16 mouse cellular contexts compared by ENCODE assay signal in genomic region chr1:168457191-168457747, GRCm38 (mm10). TPM values are rescaled to one million over a fixed set of nuclear protein-coding genes. Genes with fewer than 3 reads are reported as not detected.
DNase-seq lines count a peak whose midpoint lies in the region; ATAC-seq and TF ChIP-seq lines count a peak whose summit lies in the region.
"Had no signal": no experiment of that assay in that cellular context is flagged by ENCODE, and none has a peak within 500 bp of the region (broad histone marks: within the 10 kb centered on the region; RNA-seq: fewer than 3 reads in every experiment).

No protein-coding gene starts in this region.

- no peak overlapping the region for H3K4me3 ChIP-seq in forebrain, embryonic 10.5 days
- H3K4me3 ChIP-seq in forebrain, embryonic 12.5 days (replicated peaks), result no peak overlapping the region
- H3K4me3 ChIP-seq in heart, postnatal 0 days (ENCODE audit: low read depth, low read length), result no peak overlapping the region
- H3K4me3 ChIP-seq: embryonic facial prominence, embryonic 12.5 days; stomach, embryonic 15.5 days had no signal

- H3K4me2 ChIP-seq in forebrain, embryonic 12.5 days, result no peak overlapping the region
- H3K4me2 ChIP-seq in heart, postnatal 0 days (ENCODE audit: low read depth, low read length), result no peak overlapping the region
- H3K4me2 ChIP-seq: embryonic facial prominence, embryonic 12.5 days; stomach, embryonic 15.5 days had no signal

- H3K27ac ChIP-seq in forebrain, embryonic 10.5 days, result 0 out of 2 replicates have a peak overlapping the region, but pooled peaks have one; percentile 32
- no peak overlapping the region for H3K27ac ChIP-seq in forebrain, embryonic 12.5 days
- H3K27ac ChIP-seq in heart, postnatal 0 days (ENCODE audit: low read depth), result no peak overlapping the region
- H3K27ac ChIP-seq: embryonic facial prominence, embryonic 12.5 days; stomach, embryonic 15.5 days had no signal

- no peak for TF ChIP-seq EP300 in heart, postnatal 0 days (IDR thresholded peaks at IDR 0.05; ENCODE audit: low read depth)

- H3K27me3 ChIP-seq in forebrain, embryonic 10.5 days (ENCODE audit: poor library complexity, severe bottlenecking), result no peaks in the 10 kb centered on the region
- no peaks in the 10 kb centered on the region for H3K27me3 ChIP-seq in forebrain, embryonic 12.5 days
- H3K27me3 ChIP-seq in heart, postnatal 0 days (ENCODE audit: control insufficient read depth, insufficient read depth, low read length), result no peaks in the 10 kb centered on the region
- H3K27me3 ChIP-seq: embryonic facial prominence, embryonic 12.5 days; stomach, embryonic 15.5 days had no signal

- ATAC-seq in forebrain, embryonic 12.5 days (ENCODE audit: low FRiP score), result no peak
- no peak for ATAC-seq in heart, postnatal 0 days (ENCODE audit: insufficient read depth, low read depth)
- ATAC-seq: inflammation-experienced regulatory T-cells, adult 6 months had no signal

- no peak overlapping the region for H3K9ac ChIP-seq in forebrain, embryonic 12.5 days
- H3K9ac ChIP-seq in heart, postnatal 0 days (replicated peaks; ENCODE audit: low read depth, low read length), result no peak overlapping the region
- H3K9ac ChIP-seq: embryonic facial prominence, embryonic 12.5 days; stomach, embryonic 15.5 days had no signal

- 0 out of 2 replicates have a peak, but pooled peaks have one; percentile 0 for TF ChIP-seq CTCF in brain, embryonic 14.5 days (IDR thresholded peaks at IDR 0.05; ENCODE audit: borderline replicate concordance, extremely low read depth, insufficient read depth, insufficient read length)
- TF ChIP-seq CTCF in heart, postnatal 0 days (IDR thresholded peaks at IDR 0.05; ENCODE audit: low read depth), result peak; percentile 60

- H3K9me3 ChIP-seq in forebrain, embryonic 10.5 days, result no peaks in the 10 kb centered on the region
- no peaks in the 10 kb centered on the region for H3K9me3 ChIP-seq in forebrain, embryonic 12.5 days
- H3K9me3 ChIP-seq in heart, postnatal 0 days (replicated peaks; ENCODE audit: control insufficient read depth, low read length), result no peaks in the 10 kb centered on the region
- H3K9me3 ChIP-seq: embryonic facial prominence, embryonic 12.5 days; stomach, embryonic 15.5 days had no signal

- WGBS in forebrain, embryonic 10.5 days, result 57% methylated on average over 7 of the region's 7 CpGs
- 45% methylated on average over 7 of the region's 7 CpGs for WGBS in forebrain, embryonic 12.5 days
- 62% methylated on average over 7 of the region's 7 CpGs for WGBS in heart, postnatal 0 days

- H3K36me3 ChIP-seq in forebrain, embryonic 10.5 days (replicated peaks), result no peaks in the 10 kb centered on the region
- H3K36me3 ChIP-seq in forebrain, embryonic 12.5 days (replicated peaks), result no peaks in the 10 kb centered on the region
- no peaks in the 10 kb centered on the region for H3K36me3 ChIP-seq in heart, postnatal 0 days (replicated peaks; ENCODE audit: control insufficient read depth, insufficient read depth, low read length)
- H3K36me3 ChIP-seq: embryonic facial prominence, embryonic 12.5 days; G1E; stomach, embryonic 15.5 days had no signal

- no peak for DNase-seq in forebrain, embryonic 10.5 days (ENCODE audit: extremely low spot score, low spot score)
- peak; percentile 7 for DNase-seq in left cerebral cortex, postnatal 4 days
- DNase-seq in left cerebral cortex, adult 11 months (ENCODE audit: low spot score), result no peak
- peak; percentile 50 for DNase-seq in brain, embryonic 14.5 days (ENCODE audit: low read depth)
- DNase-seq in heart, postnatal 0 days (ENCODE audit: low spot score), result peak; percentile 51
- DNase-seq in embryo, embryonic 10.5 days (ENCODE audit: low spot score), result no peak
- no peak for DNase-seq in spleen, adult 18-20 months
- DNase-seq: cerebellum, adult 9-11 months; kidney, postnatal 36 days; lung, postnatal 10 days; thymus, postnatal 4 days had no signal

- intact Hi-C loops in left cerebral cortex, postnatal 4 days (cut with DNase I), result no loop called here

- H3K4me1 ChIP-seq in forebrain, embryonic 10.5 days, result peaks cover 14% of the 10 kb centered on the region
- peaks cover 7% of the 10 kb centered on the region for H3K4me1 ChIP-seq in forebrain, embryonic 12.5 days
- H3K4me1 ChIP-seq in heart, postnatal 0 days (ENCODE audit: control insufficient read depth, insufficient read depth), result no peaks in the 10 kb centered on the region
- H3K4me1 ChIP-seq: embryonic facial prominence, embryonic 12.5 days; stomach, embryonic 15.5 days had no signal

- TF ChIP-seq POLR2A in brain, embryonic 14.5 days (IDR thresholded peaks at IDR 0.05; ENCODE audit: borderline replicate concordance, extremely low read depth, insufficient read depth, insufficient read length, poor library complexity, severe bottlenecking), result no peak

RNA-seq across cellular contexts. Expression of gene Pbx1, which starts 25.2 kb away (rescaled TPM):
- polyA plus RNA-seq in forebrain, embryonic 10.5 days (2016; fragmentation: Nextera tagmentation; extraction: Ambion mirVana), result 38.2 and 38.8 TPM in 2 replicates
- 69.4 and 72.2 TPM in 2 replicates for polyA plus RNA-seq in forebrain, embryonic 12.5 days (2016; fragmentation: Nextera tagmentation; extraction: Ambion mirVana)
- 100 to 1,000 TPM; 284 to 303 TPM for total RNA-seq in left cerebral cortex, postnatal 4 days (2021)
- polyA plus RNA-seq in brain, embryonic 14.5 days (2012; rRNA removed), result 137 and 141 TPM in 2 replicates
- total RNA-seq in heart, postnatal 0 days (2014; rRNA removed; ENCODE audit: low replicate concordance), result 31.3 and 42.9 TPM in 2 replicates
- polyA plus RNA-seq in heart, postnatal 0 days (2015; fragmentation: Nextera tagmentation; extraction: Ambion mirVana), result 15.7 and 17.1 TPM in 2 replicates
- polyA plus RNA-seq: G1E had no signal

Comparison
In these comparisons a context has a peak if more than half of its experiments do, and no peak if none do; other contexts are left out.
1. DNase-seq: peak in left cerebral cortex, postnatal 4 days (single experiment), brain, embryonic 14.5 days (single experiment) and heart, postnatal 0 days (single experiment); none in forebrain, embryonic 10.5 days (single experiment), left cerebral cortex, adult 11 months (single experiment), embryo, embryonic 10.5 days (single experiment) and spleen, adult 18-20 months (0 of 2).